Mouse (Mus musculus): ENCODE results near the gene Hoxd3. TPM values are rescaled to one million over a fixed set of nuclear protein-coding genes. Genes with fewer than 3 reads are reported as not detected.
A peak's percentile ranks its signal among the peaks of the same experiment; 100 is the strongest.

The Hoxd3 gene
- polyA plus RNA-seq, 1 experiment from 2014 or later = 82.5 TPM

DNA sequence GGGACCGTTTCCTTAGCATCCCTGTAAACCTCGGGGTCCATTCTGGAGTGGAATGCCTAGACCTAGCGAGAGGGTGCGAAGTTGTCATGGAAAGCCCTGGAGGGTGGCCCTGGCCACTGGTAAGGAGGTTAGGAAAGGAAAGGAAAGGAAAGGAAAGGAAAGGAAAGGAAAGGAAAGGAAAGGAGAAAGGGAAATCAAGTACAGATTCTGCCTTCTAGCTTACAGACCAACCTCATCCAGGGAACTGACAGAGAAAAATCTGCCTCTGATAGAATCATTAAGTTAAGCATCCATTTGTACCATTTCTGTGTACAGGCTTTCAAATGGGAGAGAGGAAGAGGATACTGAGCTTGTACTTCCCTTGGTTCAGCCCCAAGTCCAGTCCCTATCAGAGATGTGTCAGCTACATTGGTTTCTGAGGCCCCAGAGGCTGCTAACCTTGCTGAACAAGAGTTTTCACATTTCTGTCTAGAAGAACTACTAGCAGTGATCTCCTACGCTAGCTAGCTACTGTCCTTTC lies 39.1 kb downstream of the Hoxd3 start:
- peak overlapping the region; percentile 50 for H3K4me3 ChIP-seq
- no peak for ATAC-seq (ENCODE audit: low FRiP score)
- peaks cover 58% of the 10 kb centered on the region for H3K4me1 ChIP-seq (replicated peaks)
- peaks cover 72% of the 10 kb centered on the region for H3K27me3 ChIP-seq
- peaks cover 7% of the 10 kb centered on the region; the same call in 1 of the 2 replicates for H3K36me3 ChIP-seq
- no peaks in the 10 kb centered on the region for H3K9me3 ChIP-seq
- peak overlapping the region; percentile 98 for H3K27ac ChIP-seq
- peak overlapping the region; percentile 94 for H3K9ac ChIP-seq
- WGBS = 17% methylated on average over 5 of the region's 5 CpGs
- H3K4me2 ChIP-seq = peak overlapping the region; percentile 71

DNA sequence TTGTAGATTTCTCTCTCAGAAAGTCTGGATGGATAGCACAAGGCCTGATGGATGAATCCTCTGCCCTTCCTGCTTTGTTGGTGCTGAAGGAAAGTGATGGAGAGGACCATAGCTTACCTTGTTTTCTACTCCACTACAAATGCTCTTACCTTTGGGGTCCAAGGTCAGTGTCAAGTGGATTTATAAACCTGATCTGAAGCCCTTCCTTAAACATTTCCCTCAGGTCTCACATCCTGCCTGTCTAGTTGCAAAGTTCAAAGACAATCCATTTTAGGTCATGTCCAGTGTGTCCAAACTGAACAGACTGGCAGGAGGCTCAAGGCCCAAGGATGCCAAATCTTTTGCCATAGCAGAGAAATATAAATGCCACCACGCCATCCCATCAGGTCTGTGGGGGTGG lies 40.1 kb downstream of the Hoxd3 start:
- Histone ChIP-seq H3K36me3 (peaks cover 2% of the 10 kb centered on the region; the same call in 1 of the 2 replicates), H3K27ac (peak overlapping the region; percentile 98), H3K4me3 (no peak overlapping the region), H3K4me1 (replicated peaks) (peaks cover 47% of the 10 kb centered on the region), H3K9me3 (no peaks in the 10 kb centered on the region), H3K9ac (no peak overlapping the region), H3K4me2 (peak overlapping the region; percentile 62), H3K27me3 (peaks cover 71% of the 10 kb centered on the region)
- 67% methylated on average over 1 of the region's 1 CpGs for WGBS
- no peak for ATAC-seq (ENCODE audit: low FRiP score)

DNA sequence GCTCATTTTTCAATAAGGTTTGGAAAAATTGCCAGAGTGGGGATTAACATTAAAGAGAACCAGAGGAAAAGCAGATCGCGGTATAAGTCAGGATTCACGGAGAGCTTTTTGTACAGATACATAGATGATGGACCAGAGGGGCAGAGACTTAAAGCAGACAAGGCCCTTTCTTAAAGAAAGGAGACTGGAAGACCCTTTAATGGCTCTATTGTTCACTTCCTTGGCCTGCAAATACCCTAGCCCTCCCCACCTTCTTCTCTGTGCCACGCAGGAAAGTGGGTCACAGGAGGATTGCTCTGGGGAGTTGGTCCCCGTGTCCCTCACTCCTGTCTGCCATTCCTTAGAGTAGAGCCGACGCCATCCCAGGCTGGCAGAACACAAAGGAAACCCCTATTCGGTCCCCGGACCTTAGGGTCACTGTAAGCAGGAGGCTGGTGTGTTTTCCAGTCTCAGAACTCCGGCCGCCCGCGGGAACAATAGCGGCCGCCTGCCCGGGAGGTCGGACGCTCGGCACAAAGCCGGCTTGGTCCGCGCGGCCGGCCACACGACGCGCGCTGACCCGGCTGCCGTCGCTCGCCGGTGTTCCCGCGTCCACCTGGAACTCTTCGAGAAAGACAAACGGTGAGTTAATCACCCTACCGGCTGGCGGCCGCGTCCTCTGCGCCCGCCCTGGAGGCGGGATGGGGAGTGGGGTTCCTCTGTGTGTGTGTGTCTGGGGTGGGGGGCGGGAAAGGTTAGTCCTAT lies 40.9 kb downstream of the Hoxd3 start:
- peaks cover 70% of the 10 kb centered on the region for H3K27me3 ChIP-seq
- H3K9ac ChIP-seq = peak overlapping the region; percentile 72
- ATAC-seq (ENCODE audit: low FRiP score) = peak; percentile 15

DNA sequence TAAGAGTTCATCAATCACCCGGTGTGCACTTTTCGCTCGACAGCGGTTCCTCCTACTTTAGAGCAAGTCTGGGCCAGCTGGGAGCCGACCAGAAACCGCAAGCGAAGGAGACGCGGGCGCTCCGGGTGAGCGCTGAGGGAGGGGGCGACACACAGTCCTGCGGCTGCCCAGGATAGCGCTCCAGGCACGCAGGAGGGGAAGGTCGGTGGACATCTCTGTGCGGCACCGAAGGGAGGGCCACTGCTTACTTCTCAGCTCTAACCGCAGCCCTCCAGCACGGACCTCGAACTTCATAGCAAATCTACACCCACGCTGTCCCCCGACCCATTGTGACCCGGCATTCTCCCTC lies 41.4 kb downstream of the Hoxd3 start:
- Histone ChIP-seq H3K27ac (peak overlapping the region; percentile 98), H3K4me2 (peak overlapping the region; percentile 62), H3K9ac (peak overlapping the region; percentile 72), H3K4me3 (peak overlapping the region; percentile 39), H3K4me1 (replicated peaks) (peaks cover 43% of the 10 kb centered on the region), H3K36me3 (no peaks in the 10 kb centered on the region), H3K27me3 (peaks cover 76% of the 10 kb centered on the region), H3K9me3 (no peaks in the 10 kb centered on the region)
- ATAC-seq (ENCODE audit: low FRiP score) = peak; percentile 30
- WGBS = 1% methylated on average over 23 of the region's 25 CpGs

More for the DNA sequence above, 40.9 kb downstream of the Hoxd3 start:
- H3K27ac ChIP-seq = peak overlapping the region; percentile 98
- 2% methylated on average over 45 of the region's 45 CpGs for WGBS
- H3K36me3 ChIP-seq = no peaks in the 10 kb centered on the region
- H3K4me2 ChIP-seq = peak overlapping the region; percentile 62
- no peaks in the 10 kb centered on the region for H3K9me3 ChIP-seq
- H3K4me1 ChIP-seq (replicated peaks) = peaks cover 43% of the 10 kb centered on the region
- peak overlapping the region; percentile 39 for H3K4me3 ChIP-seq

DNA sequence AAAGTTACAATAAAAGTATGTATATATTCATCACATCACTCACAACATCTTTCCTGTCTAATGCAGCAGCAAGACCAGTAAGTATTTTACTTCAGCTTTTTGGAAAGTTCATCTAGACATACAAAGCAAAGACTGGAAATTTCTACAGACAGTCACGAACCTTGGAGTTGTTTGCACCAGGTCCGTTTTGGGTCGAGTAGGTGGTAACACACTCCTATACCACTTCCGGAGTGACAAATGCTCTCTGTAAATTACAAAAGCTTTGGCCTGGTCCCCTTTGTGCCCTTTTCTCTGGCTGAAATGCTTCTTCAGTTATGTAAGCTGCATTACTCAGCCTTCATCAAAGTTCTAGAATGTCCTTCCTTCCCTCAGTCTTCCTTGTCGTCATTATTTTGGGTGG lies 42.0 kb downstream of the Hoxd3 start:
- WGBS = 19% methylated on average over 5 of the region's 5 CpGs
- H3K4me2 ChIP-seq = peak overlapping the region; percentile 62
- H3K9ac ChIP-seq = no peak overlapping the region
- peaks cover 43% of the 10 kb centered on the region for H3K4me1 ChIP-seq (replicated peaks)
- H3K36me3 ChIP-seq = no peaks in the 10 kb centered on the region
- no peak for ATAC-seq (ENCODE audit: low FRiP score)
- peaks cover 81% of the 10 kb centered on the region for H3K27me3 ChIP-seq
- 0 out of 2 replicates have a peak overlapping the region, but pooled peaks have one; percentile 98 for H3K27ac ChIP-seq
- no peaks in the 10 kb centered on the region for H3K9me3 ChIP-seq
- H3K4me3 ChIP-seq = no peak overlapping the region

DNA sequence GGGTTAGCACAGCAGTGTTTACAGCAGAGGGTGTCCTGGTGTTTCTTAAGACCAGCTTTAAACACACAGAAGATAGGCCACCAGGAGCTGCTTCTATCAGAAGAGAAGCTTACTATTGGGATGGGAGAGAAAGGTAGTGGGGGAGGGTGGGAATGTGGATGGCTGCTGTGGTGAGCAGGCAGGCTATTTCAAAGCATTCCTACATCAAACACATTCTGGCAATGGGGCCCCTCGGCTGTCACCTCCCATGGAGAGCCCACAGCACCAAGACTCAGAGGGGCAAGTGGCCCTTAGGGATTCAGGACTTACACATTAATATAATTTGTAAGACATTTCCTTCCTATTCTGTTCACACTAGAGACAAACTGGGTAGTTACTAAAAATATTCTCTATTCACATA lies 48.4 kb downstream of the Hoxd3 start:
- 0% methylated on average over 1 of the region's 1 CpGs for WGBS
- Histone ChIP-seq H3K27me3 (peaks cover 89% of the 10 kb centered on the region), H3K4me3 (no peak overlapping the region), H3K27ac (no peak overlapping the region), H3K9ac (no peak overlapping the region), H3K9me3 (no peaks in the 10 kb centered on the region), H3K36me3 (no peaks in the 10 kb centered on the region), H3K4me1 (replicated peaks) (peaks cover 17% of the 10 kb centered on the region), H3K4me2 (no peak overlapping the region)
- no peak for ATAC-seq (ENCODE audit: low FRiP score)

DNA sequence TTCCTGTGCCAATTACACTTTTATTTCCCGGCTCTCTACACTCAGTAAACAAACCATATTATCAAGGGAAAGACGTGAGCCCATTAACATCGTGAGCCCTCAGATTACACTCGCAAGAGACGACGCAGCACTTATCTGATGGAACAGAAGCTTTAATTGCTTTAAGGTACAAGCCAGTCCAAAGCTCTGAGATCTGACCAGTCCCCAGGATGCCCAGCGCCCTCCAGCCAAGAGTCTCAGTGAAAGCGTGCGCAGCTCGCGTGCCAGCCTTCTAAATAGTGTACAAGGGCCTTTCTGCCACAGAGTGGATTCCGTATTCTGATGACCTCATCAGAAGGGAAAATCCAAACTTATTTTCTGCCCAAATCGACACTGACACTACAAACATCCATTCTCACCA lies 50.2 kb downstream of the Hoxd3 start:
- H3K27ac ChIP-seq = no peak overlapping the region
- peaks cover 17% of the 10 kb centered on the region for H3K4me1 ChIP-seq (replicated peaks)
- no peak overlapping the region for H3K9ac ChIP-seq
- no peaks in the 10 kb centered on the region for H3K9me3 ChIP-seq
- H3K4me3 ChIP-seq = peak overlapping the region; percentile 56; the same call in 1 of the 2 replicates
- ATAC-seq (ENCODE audit: low FRiP score) = no peak
- H3K36me3 ChIP-seq = no peaks in the 10 kb centered on the region
- 8% methylated on average over 13 of the region's 13 CpGs for WGBS
- peaks cover 93% of the 10 kb centered on the region for H3K27me3 ChIP-seq
- peak overlapping the region; percentile 93 for H3K4me2 ChIP-seq

DNA sequence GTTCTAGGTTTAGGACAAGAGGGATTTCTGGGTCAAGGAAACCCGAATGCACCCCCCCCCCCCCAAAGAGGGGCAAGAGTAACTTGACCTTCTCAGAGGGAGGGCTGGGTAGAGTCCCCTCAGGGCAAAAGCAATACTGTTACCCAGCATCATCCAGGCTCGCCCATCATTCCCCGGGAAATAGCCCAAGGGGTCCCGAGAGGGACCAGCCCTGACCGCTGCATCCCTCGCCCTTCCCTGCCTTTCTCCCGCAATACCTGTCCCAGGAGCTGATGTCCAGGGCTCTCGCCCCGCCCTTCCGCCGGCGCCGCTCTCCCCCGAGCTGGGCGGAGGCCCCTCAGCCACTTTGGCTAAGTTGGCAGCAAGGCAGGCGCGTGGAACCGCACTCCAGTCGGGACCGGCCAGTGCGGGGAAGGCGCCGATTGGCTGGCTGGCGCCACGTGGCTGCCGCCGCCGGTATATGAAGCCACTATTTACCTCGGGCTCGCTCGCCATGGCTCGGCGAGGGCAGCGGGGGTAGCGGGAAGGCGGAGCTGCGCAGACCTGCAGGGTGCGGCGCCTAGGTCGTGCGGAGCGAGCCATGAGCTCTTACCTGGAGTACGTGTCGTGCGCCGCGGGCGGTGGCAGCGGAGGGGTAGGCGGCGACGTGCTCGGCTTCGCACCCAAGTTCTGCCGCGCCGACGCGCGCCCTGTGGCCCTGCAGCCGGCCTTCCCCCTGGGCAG lies 51.0 kb downstream of the Hoxd3 start, which contains the start of gene Hoxd1:
Hoxd1 (plus strand) TSS at position 459 of the 723 bp plus-strand sequence.
- no peak within 1 kb of the TSS for H3K27ac ChIP-seq
- peak; percentile 90 for ATAC-seq (ENCODE audit: low FRiP score)
- peak within 1 kb of the TSS; percentile 69 for H3K9ac ChIP-seq
- H3K4me1 ChIP-seq (replicated peaks) = peaks cover 17% of the 10 kb centered on the region
- H3K9me3 ChIP-seq = no peaks in the 10 kb centered on the region
- H3K36me3 ChIP-seq = no peaks in the 10 kb centered on the region
- 1% methylated on average over 47 of the region's 61 CpGs for WGBS
- peak within 1 kb of the TSS; percentile 93 for H3K4me2 ChIP-seq
- H3K27me3 ChIP-seq = peaks cover 87% of the 10 kb centered on the region
- peak within 1 kb of the TSS; percentile 56 for H3K4me3 ChIP-seq

DNA sequence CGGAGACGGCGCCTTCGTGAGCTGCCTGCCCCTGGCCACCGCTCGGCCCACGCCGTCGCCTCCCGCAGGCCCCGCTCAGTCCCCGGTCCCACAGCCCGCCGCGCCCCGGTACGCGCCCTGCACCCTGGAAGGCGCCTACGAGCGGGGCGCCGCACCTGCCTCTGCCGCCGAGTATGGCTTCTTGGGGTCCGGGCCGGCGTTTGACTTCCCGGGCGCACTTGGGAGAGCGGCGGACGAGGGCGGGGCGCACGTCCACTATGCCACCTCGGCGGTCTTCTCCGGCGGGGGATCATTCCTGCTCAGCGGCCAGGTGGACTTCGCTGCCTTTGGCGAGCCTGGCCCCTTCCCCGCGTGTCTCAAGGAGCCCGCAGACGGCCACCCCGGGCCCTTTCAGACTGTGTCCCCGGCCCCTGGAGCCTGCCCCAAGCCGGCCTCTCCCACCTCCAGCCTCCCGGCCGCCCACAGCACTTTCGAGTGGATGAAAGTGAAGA lies 51.6 kb downstream of the Hoxd3 start:
- peaks cover 17% of the 10 kb centered on the region for H3K4me1 ChIP-seq (replicated peaks)
- 1% methylated on average over 43 of the region's 53 CpGs for WGBS
- H3K4me2 ChIP-seq = peak overlapping the region; percentile 93
- H3K27me3 ChIP-seq = peaks cover 81% of the 10 kb centered on the region
- H3K9ac ChIP-seq = peak overlapping the region; percentile 69
- ATAC-seq (ENCODE audit: low FRiP score) = peak; percentile 52; the same call in 1 of the 2 replicates
- no peaks in the 10 kb centered on the region for H3K9me3 ChIP-seq
- no peaks in the 10 kb centered on the region for H3K36me3 ChIP-seq
- no peak overlapping the region for H3K27ac ChIP-seq
- H3K4me3 ChIP-seq = peak overlapping the region; percentile 56

DNA sequence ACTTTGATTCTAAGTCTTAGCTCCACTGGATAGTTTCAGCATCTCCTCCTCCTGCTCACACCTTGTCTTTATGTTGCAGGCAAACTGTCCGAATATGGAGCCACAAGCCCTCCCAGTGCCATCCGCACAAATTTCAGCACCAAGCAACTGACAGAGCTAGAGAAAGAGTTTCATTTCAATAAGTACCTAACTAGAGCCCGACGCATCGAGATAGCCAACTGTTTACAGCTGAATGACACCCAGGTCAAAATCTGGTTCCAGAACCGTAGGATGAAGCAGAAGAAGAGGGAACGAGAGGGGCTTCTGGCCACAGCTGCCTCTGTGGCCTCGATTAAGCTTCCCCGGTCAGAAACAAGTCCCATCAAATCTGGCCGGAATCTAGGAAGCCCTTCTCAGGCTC lies 52.2 kb downstream of the Hoxd3 start:
- 60% methylated on average over 10 of the region's 10 CpGs for WGBS
- Histone ChIP-seq H3K27me3 (peaks cover 76% of the 10 kb centered on the region), H3K9ac (no peak overlapping the region), H3K9me3 (no peaks in the 10 kb centered on the region), H3K4me1 (replicated peaks) (peaks cover 17% of the 10 kb centered on the region), H3K27ac (no peak overlapping the region), H3K36me3 (no peaks in the 10 kb centered on the region), H3K4me3 (peak overlapping the region; percentile 56), H3K4me2 (peak overlapping the region; percentile 93; the same call in 1 of the 2 replicates)
- no peak for ATAC-seq (ENCODE audit: low FRiP score)

DNA sequence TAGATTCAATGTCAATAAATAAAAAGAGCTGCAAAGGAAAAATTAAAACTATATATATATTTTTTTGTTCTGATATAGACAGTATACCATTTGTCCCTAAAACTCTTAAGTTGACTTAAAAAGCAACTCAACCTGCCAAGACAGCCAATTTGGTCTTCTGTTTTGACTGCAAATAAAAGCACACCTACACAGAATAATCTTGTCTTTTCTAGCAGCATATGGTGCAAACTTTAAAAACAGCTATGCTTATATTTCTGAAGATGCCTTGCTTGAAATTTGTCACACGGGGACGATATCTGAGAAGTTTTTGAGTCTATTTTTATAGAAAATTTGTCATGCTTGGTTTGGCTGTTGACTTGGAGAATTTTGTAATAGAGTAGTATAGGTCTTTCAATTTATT lies 62.6 kb downstream of the Hoxd3 start:
- no peaks in the 10 kb centered on the region for H3K4me1 ChIP-seq (replicated peaks)
- H3K9me3 ChIP-seq = no peaks in the 10 kb centered on the region

DNA sequence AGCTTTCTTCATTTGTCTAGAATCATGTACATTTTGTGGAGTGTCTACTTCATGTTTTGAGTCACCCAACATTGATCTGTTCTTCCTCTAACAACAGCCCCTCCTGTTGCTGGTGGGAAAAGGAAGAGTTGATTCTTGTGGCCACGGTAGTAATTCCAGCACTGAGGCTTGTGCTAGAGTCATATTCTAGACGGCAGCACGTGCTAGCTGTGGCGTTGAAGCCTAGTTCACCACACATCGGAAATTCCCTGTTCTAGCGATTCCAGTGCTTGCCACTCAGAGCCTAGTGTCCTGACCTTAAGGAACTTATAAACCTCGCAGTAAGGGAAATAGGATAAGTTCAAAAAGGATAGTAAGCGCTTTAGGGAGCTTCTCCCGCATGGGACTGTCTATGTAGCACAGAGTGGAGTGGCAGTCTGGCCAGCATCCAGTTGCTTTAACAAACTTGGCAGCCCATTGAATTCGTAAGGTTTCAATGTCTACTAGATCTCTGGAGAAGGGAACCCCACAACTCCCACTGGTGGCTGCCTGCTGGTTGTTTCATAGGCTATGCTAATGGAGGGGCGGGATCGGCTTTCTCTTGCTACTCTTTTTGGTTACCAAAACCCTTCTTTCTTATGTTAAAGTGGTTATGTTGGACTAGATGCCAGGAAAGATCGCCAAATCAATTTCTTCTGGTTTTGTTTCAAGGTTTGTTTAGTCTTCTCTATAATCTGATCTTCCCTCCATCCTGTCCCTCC lies 66.0 kb downstream of the Hoxd3 start:
- Histone ChIP-seq H3K4me1 (replicated peaks) (no peaks in the 10 kb centered on the region), H3K4me2 (no peak overlapping the region), H3K9me3 (no peaks in the 10 kb centered on the region), H3K36me3 (no peaks in the 10 kb centered on the region), H3K4me3 (no peak overlapping the region), H3K27me3 (no peaks in the 10 kb centered on the region), H3K27ac (no peak overlapping the region), H3K9ac (no peak overlapping the region)
- 64% methylated on average over 13 of the region's 13 CpGs for WGBS
- no peak for ATAC-seq (ENCODE audit: low FRiP score)

More for the DNA sequence above, 62.6 kb downstream of the Hoxd3 start:
- no peak overlapping the region for H3K9ac ChIP-seq
- H3K27ac ChIP-seq = no peak overlapping the region
- no peaks in the 10 kb centered on the region for H3K27me3 ChIP-seq
- no peak overlapping the region for H3K4me3 ChIP-seq
- WGBS = 87% methylated on average over 2 of the region's 2 CpGs
- H3K36me3 ChIP-seq = no peaks in the 10 kb centered on the region
- ATAC-seq (ENCODE audit: low FRiP score) = no peak
- no peak overlapping the region for H3K4me2 ChIP-seq
